Mouse (Mus musculus): ENCODE data around the gene Fam213a.

Fam213a gene

GRCm38 (mm10) chr14:40962365-40963290 is 51.0 kb downstream of the Fam213a start:
- DNase-seq: no peak

GRCm38 (mm10) chr14:40960237-40960636 is 53.4 kb downstream of the Fam213a start:
- no peak for DNase-seq

GRCm38 (mm10) chr14:40959586-40959985 is 54.0 kb downstream of the Fam213a start:
- DNase-seq: no peak

GRCm38 (mm10) chr14:40958986-40959381 is 54.6 kb downstream of the Fam213a start:
- DNase-seq: peak; percentile 47

- DNase-seq: no peak
Observed at GRCm38 (mm10) chr14:40958083-40958985, 55.3 kb downstream of the Fam213a start.

GRCm38 (mm10) chr14:40957607-40958006 is 56.0 kb downstream of the Fam213a start:
- no peak for DNase-seq

GRCm38 (mm10) chr14:40956252-40957146 is 57.1 kb downstream of the Fam213a start:
- no peak for DNase-seq

GRCm38 (mm10) chr14:40955596-40956251 is 57.9 kb downstream of the Fam213a start:
- DNase-seq: peak; percentile 73

- no peak for DNase-seq
Observed at GRCm38 (mm10) chr14:40955146-40955545, 58.4 kb downstream of the Fam213a start.

- DNase-seq: no peak
Observed at GRCm38 (mm10) chr14:40953381-40953780, 60.2 kb downstream of the Fam213a start.

- DNase-seq: no peak
Observed at GRCm38 (mm10) chr14:40952715-40953114, 60.9 kb downstream of the Fam213a start.

GRCm38 (mm10) chr14:40952301-40952700 is 61.3 kb downstream of the Fam213a start:
- no peak for DNase-seq

GRCm38 (mm10) chr14:40949730-40950614 is 63.6 kb downstream of the Fam213a start:
- DNase-seq: no peak

GRCm38 (mm10) chr14:40949047-40949446 is 64.5 kb downstream of the Fam213a start:
- no peak for DNase-seq

GRCm38 (mm10) chr14:40948522-40948921 is 65.1 kb downstream of the Fam213a start:
- no peak for DNase-seq

GRCm38 (mm10) chr14:40947431-40948394 is 65.9 kb downstream of the Fam213a start:
- peak; percentile 72 for DNase-seq

GRCm38 (mm10) chr14:40943802-40944201 is 69.8 kb downstream of the Fam213a start:
- DNase-seq: no peak

All from thymus, postnatal 25 days (tissue).